Mouse (Mus musculus) urinary bladder, postnatal 4 days (tissue): ENCODE data around the gene Ntm.

Source experiments
- DNase-seq, 2 experiments: peaks; one replicate each; pipeline ENCODE4 v3.0.0; 2021 to 2022; ENCODE audit warnings: low spot score in 2 of 2

Ntm gene

DNA sequence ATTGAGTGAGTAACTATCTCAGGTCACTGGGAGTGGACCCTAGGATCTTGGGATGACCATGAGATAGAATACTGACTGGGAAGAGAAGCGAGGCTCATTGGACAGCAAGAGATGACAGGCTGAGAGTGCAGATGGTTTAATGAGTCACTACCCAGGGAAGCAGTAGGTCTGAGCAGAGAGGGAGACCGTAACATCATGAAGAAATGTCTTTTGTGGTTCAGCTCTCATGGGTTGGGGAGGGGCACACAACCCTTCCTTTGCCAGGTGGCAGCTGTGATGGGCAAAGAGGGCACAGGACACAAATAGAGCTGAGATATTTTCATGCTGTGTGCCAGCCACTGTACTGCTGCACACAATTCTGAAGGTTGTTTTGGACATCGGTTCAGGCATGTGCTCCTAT lies 724.0 kb downstream of the Ntm start:
- no peak for DNase-seq

DNA sequence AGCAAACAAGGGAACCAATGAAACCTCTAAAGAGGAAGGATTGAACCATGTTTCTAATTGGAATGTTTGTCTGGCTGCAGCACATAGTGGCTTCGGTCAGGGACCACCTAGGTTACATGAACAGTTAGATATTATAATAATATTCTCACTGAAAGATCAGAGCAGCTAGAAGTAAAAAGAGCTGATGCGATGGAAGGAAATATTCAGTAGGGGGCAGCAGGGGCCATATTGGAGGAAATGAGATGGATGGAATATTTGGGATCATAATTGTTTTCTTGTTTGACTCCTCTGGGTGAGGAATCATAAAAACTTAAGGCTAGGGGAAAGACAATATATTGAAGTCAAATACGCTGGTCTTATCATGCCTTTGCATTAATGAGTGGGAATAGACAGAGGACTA lies 726.2 kb downstream of the Ntm start:
- DNase-seq, result no peak

DNA sequence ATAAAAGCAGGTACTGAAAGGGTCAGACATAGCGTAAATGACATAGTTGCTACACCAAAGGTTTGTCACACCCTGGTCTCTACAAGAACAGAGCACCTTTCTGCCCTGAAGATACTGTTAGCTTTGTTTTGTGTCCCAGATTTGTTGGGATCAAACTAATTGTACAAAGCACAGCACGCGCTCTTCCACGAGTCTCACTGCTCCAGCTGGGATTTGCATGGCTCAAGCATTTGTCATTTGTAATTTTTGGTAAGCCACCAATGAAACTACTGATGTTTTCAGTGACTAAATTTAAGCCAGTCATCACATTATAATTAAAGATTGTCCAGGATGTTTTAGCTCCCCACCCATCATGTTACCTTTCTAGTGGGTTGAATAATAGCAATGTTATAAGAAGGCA lies 735.2 kb downstream of the Ntm start:
- DNase-seq, result no peak

DNA sequence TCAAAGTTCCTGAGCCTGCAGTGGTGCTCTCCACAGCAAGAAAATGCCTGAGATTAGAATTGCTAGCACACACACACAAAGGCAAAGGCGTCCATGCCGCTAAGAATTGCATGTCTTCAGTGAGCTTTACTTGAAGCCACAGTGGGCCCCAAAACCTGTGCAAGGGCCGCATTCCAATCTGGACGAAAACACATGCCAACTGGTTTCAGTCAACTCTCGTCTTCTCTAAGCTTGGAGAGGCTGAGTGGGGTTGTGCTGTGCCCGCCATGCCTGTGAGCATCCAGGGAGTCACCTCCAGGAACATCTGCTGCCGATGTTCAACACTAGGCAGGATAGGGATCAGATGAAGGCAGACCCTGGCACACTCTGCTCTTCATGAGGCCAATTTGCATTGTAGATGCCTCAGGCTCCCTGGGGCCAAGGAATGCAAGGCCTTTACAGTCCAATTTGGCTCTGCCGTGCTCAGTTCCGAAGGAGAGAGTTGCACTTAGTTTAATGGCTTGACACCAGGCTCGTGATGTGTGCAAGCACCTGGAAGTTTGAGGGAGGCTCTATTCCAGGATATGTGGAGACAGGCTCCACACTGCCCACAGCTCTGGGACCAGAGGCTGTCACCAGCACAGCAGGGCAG lies 739.9 kb downstream of the Ntm start:
- DNase-seq, result no peak

DNA sequence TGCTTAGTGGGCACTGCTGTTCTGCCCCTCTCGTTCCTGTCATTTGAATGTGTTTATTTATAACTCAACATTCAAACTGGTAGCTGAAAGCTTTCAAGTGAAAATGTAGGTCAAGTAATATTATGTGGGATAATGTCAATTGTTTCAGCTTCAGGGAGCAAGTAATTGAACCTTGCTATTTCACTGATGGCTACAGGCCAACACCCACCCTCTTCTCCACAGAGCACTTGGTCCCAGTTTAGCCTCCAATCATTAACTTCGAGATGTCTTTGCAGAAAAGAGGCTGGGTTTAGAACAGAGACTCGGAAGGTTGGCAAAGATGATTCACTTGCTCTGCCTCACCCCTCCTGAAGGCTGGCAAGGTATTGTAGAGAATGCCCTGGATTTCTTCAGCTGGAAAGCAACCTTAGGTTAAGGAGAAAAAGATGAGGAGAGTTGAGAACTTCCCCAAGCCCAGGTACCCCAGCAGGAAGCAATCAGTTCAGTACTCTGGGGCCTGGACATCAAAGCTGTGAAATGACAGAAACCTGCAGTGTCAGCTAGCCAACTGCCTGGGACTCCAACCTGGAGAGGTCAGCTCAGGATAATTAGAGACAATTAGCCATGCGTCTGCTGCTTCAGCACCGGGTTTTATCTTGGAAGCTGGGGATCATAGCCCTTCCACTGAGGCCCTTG lies 741.9 kb downstream of the Ntm start:
- DNase-seq, result no peak

DNA sequence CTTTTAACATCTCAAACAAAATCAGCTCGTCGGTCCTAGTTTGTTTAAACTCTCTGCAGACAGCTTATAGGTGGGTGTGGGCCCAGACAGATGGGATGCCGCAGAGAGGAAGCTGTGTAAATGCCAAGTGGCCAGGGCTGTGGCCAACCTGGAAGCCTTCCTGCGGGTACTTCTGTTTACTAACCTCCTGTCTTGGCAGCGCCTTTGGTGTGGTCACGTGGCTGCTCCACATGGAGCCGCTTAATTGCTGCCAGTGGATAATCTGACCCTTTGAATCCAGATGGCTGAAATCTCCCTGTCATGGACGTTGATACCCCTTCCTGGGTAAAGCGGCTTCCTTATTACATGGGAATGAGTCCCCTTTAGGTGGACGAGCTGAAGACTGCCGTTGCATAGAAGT lies 742.4 kb downstream of the Ntm start:
- DNase-seq, result no peak

DNA sequence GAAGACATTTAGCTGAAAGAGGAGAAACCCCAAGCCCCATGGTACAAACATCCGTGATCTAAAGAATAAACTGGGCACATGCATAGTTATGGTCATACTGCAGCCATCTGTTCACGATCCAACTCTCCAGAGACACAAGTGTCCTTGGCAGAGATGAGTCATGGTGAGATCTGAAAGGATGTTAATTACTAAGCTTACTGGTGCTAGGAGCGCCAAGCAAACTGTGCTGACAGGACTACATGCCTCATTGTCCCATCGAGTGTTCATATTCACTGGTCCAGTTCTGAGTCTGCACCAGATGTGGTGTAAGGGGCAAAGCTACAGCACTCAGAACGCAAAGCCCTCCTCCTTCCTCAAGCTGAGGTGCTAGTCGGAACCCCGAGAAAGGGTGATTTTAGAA lies 745.0 kb downstream of the Ntm start:
- no peak for DNase-seq

DNA sequence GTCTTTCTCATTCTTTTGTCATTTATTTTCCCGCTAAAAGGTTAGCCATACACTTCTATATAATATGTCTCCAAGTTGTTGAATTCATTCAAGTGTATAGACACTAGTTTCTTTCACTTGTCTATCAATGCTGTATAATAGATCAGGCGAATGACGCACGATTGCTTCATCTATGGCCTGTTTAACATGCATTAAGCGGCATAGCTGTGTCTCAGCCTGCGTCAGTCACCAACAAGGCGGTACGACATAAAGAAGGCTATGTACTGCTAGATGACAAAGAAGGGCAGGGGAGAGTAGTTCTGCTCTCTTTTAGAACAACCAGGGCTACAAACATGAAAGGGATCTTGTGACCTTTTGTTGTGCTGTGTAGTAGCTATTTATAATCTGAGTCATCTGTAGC lies 746.4 kb downstream of the Ntm start:
- no peak for DNase-seq

DNA sequence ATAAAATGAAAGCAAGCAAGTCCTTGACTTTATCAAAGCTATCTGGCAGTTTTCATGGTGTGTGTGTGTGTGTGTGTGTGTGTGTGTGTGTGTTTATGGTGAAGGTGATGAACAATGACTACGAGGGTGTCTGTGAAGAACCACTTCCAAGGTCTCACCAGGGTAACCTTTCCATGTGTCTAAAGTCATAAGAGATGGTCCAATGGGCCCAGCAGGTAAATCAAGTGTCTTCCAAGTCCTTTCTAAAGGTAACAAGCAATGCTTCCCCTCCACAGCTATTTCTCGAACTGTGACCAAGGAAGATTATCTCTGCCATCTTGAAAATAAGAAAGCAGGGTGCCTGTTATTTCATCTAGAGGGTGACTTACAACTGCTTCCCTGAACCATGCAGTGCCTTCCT lies 747.1 kb downstream of the Ntm start:
- no peak for DNase-seq

DNA sequence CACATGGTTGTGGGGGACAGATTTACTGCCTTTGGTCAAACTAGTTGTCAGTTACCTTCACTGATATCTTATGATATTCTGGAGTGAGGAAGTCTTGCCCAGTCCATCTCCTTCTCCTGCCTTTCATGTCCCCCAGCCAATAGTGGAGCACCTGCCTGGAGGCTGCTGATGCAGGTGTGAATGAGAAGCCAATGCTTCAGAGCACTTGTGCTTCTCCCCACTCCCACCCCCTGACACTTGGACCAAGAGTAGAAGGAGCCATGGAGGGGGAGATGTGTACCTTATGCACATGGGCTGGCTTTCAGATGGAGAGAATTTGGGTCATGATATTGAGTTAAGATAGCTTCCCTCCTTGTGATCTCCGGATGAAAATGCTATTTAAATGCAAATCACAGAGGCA lies 747.7 kb downstream of the Ntm start:
- DNase-seq, result no peak

DNA sequence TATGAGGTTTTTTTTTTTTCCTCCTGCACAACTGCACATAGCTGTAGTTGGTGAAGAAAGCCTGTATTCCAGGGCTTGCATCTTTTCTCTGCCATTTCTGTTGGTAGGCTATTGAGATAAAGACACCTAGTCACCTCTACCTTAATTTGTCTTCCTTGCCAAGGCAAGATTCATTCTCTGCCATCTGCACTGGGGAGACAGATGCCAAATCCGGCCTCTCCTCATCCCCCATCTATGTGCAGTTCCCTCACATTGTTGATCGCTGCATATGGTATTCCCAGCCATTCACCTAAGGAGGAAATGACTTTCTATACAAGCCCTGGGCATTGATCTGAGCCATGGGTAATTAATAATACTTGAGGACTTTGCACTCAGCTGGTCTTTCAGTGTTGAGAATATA lies 753.7 kb downstream of the Ntm start:
- DNase-seq, result no peak

DNA sequence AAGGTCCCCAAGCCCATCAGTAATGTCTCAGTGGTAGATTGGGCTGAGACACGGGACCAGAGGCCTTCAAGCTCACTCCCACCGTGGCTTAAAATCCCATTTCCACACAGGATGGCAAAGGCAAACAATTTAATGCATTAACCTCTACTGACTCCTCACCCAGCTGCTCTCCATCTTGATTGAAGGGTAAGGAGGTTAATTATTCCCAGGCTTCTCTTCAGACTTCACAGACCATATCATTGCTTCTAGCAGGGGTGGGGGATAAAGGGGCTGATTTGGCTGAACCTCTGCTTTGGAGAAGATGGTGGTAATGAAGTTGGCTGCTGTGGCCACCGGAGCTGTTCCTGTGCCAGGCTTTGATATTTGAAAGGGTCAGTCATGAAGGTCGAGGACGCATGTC lies 754.8 kb downstream of the Ntm start:
- no peak for DNase-seq

DNA sequence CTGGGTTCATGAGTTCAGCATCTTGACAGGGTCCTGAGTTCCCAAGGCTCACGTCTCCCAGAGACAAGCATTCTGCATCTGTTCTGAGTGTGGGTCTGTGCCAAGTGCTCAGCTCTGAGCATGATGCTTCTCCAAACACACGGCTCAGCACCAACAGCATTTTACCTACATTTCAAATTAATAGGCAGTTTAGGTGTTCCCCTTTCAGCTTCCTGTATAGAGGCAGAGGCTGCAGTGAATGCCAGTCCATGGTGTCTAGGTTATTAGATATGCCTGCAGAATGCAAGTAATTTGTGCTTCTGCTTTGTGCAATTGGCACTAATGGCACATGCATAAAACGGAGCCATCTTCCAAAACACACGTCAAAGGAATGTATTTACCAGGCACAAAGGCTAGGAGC lies 757.3 kb downstream of the Ntm start:
- DNase-seq, result no peak

DNA sequence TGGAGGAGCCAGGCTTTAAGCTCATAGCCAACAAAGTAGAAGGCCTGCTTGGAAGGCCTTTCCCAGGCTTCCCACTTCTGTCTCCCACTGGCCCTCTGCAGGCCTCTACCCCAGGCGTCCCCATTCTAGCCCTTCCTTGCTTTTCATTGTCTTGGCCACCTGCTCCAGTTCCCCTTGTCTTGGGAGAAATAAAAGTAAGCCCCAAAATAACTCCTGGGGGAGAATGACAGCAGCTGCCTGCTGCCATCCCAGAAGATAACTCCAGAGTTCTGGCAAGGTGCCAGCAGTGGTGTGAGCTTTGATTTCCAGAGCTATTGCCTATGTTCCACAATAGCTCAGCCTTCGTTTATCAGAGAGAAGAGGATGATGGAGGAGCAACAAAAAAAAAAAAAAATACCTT lies 760.7 kb downstream of the Ntm start:
- no peak for DNase-seq

DNA sequence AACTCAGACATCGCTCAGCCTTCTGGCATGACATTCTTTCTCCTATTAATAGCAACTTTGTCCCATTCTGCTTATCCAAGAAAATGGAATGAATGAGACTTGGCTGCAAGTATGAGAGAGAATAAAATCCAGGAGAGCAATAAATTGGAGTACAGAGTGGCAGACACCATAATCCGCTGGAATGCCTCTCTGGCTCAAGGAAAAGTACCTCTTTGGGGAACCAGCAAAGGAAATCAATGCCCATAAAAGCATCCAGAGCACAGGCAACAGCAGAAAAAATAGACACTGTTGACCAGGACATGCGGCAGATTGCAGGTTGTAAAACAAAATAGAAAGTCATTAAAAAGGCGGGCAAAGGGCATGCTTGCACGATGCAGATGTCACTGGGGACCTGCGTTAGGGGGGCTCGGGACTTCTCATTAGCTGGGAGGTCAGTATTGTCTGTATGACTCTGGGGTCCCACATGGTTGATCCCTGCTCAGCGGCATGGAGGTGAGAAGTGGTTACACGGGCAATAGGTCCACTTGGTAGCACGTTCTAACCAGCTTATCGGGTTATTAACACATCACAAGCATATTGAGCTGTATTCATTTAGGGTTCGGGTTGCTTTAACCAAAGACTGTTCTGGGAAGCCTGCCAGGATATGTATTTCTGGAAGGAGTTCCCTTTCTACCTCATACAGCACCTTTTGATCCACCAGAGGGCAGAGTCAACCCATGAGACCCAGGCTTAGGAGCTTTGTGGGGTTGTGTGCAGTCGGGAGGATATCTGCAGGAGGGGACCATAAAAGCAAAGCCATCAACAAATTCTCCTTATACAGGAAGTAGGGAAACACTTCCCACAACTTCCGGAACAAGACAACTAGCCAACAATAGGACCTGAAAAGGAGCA lies 761.5 kb downstream of the Ntm start:
- no peak for DNase-seq

DNA sequence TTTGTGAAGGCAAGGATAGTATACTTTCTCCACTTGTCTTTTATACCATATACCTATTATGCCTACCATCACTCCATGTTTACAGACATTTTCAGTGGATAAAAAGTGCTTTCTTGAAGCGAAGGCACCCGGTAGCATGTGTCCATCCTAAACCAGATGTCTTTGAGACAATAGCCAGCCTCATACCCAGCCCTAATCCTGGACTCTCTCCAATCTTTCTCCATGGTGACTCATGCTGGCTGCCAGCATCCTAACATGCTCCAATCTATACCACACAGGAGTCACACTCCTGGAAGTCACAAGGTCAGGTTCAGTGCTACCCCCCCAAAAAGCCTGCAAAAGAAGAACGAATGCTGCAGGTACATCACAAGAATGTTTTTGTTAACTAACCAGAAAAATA lies 765.9 kb downstream of the Ntm start:
- DNase-seq, result no peak

DNA sequence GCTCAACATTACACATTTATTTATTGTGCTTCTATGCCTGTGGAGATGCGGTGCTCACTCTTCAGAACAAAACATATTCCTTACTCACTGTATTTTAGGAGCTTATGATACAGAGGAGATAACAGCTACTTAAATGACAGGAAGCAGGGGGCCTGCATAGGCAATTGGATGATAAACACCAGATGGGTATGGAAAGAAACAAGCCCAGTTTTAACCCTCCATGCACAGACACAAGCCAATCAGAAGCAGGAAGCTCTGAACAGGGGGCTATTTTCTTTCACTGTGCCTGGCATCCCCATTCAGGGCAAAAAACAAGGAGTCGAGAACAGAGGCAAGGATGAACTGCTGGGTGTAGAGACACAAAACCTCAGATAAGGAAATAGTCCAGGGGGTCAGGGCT lies 768.7 kb downstream of the Ntm start:
- no peak for DNase-seq

DNA sequence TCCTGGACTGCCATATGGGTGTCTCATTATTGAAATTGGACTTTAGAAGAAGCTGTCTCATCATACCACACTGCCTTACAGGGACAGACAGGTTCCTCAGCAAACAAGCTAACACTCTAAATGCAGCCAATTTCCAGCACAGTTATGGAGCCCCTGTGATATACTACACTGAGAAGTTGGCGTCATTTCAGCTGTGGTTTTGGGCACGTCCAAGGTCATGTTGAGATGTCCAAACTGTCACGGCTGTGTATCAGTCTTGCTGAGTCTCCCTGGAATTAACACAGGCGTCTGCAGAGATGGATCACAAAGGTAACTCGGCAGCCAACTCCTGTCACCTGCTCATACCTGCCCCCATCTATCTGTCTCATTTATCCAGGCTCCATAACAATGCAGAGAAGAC lies 779.9 kb downstream of the Ntm start:
- DNase-seq, result no peak

DNA sequence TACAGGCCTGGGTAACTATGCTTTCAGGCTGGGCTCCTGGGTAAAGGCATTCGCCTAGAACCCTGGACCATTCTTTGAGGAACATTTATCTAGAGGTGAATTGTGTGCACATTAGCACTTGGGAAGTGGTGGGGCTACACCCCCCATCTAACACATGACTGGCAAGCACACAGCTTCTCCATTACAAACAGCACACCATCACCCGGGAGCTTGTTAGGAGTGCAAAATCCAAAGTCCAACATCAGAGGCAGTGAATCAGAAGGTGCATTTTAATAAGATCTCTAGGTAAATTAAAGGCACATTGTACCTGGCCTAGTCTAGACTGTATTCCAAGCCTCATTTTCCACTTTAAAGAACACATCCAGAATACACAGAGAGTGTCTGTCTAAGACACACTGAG lies 781.3 kb downstream of the Ntm start:
- no peak for DNase-seq

DNA sequence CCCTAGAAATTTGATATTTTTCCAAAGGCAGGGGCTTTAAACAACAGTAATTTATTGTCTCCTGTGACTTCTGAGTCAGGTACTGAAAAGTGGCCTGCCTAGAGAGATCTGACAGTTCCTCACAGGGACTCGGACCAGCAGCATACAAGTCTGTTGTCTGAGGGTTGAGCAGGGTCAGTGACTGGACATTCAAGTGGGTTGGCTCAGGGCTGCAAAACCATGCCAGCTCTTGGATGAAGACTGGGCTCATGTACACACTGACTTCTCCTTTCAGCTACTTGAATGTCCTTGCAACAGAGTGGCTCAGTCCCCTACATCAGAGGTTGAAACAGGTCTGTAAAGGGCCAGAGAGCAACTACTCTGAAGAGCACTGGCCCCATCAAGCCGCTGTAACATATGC lies 797.2 kb downstream of the Ntm start:
- DNase-seq, result no peak

DNA sequence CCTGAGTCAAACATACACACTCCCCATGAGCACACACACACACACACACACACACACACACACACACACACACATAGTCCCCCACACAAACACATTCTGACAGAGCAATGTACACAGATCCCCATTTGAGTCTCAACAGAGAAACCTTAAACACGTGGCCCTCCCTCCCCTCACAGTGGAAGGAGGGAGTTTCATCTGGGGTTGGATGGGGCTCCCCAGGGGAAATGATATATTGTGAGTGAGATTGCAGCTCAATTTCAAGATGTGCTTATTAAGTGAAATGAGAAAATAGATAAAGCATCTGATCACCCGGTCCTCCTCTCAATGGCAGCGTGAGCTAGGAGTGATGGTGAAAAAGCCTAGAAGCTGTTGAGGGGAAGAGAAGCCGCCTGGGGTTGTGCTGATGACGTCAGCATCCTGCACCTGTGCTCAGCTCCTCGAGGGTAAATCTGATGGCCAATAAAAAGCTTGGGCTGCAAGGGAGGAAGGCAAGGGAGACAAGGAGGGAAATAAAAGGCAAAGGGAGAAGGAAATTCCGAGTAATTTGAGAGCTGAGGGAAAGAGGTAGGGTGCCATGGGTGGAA lies 801.8 kb downstream of the Ntm start:
- DNase-seq, result no peak

DNA sequence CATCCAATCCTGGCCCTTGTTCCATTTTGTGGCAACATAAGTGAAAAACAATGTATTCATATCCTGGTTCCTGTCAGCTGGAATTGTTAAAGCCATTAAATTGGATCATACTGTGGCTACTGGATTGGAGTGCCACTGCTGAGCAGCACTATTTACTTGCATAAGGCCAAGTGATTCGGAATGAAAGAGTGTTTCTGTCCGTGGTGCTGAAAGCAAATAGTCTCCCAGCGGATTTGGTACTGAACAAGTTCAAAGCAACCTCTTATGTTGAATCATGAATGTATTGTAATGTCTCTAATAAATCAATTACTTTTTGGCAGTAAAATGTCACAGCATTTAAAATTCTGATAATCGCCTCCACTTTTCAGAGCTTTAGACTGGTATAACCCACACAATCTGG lies 817.0 kb downstream of the Ntm start:
- DNase-seq, result no peak

DNA sequence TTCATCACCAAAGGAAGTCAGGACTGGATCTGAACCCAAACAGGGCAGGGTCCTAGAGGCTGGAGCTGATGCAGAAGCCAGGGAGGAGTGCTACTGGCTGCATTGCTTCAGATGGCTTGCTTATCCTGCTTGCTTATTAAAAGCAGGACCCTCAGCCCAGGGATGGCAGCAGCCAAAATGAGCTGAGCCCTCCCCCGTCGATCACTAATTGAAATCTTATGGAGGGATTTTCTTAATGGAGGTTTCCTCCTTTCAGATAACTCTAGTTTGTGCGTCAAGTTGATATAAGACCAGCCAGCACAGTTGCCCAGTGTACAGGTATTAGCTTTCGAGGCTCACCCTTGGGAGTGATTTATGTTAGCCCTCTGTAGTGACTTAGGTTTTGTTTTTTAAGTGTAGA lies 826.9 kb downstream of the Ntm start:
- no peak for DNase-seq
